Mouse (Mus musculus): ENCODE results near the gene Wnk2.
A peak's percentile ranks its signal among the peaks of the same experiment; 100 is the strongest.

Gene Wnk2

DNA sequence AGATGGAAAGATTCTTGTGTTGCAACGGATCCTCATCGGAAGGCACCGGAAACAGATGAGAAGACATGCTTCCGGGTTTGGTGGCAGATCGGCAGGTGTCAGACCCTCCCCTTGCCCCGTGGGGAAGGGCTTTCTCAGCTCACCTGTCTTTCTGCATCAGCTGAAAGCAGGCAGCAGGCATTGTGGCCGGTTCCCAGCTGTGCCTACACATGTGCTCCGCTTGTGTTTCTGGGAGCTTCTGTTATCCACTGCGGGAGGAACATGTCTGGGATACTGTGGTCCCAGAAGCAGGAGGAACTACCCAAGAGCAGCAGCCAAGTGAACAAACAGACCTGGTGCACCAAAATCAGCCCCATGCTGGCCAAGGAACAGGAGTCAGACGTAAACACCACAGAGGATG lies 27.7 kb upstream of the Wnk2 start:
- DNase-seq (ENCODE audit: low spot score) = no peak

GRCm38 (mm10) chr13:49172971-49173596 lies 25.3 kb upstream of the Wnk2 start:
- DNase-seq (ENCODE audit: low spot score) = peak; percentile 81

GRCm38 (mm10) chr13:49172335-49172734 lies 24.5 kb upstream of the Wnk2 start:
- no peak for DNase-seq (ENCODE audit: low spot score)

GRCm38 (mm10) chr13:49171729-49172128 lies 23.9 kb upstream of the Wnk2 start:
- no peak for DNase-seq (ENCODE audit: low spot score)

DNA sequence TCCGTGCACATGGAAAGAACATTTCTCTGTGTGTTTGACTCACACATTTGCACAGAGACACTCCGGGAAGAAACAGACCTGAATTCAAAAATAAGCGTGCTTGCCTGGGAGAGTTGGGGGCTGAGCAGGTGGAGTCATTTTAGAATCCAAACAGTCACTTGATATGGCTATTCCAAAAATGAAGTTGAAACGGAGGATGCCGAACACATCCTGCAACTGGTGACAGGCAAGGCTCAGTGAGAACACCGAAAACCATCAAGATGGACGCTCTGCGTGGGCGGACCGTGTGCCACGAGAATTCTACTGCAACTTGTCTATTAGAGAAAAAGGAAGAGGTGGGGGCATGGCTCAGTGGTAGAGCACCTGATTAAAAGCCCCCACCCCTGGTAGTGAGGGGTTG lies 22.8 kb upstream of the Wnk2 start:
- no peak for DNase-seq (ENCODE audit: low spot score)

DNA sequence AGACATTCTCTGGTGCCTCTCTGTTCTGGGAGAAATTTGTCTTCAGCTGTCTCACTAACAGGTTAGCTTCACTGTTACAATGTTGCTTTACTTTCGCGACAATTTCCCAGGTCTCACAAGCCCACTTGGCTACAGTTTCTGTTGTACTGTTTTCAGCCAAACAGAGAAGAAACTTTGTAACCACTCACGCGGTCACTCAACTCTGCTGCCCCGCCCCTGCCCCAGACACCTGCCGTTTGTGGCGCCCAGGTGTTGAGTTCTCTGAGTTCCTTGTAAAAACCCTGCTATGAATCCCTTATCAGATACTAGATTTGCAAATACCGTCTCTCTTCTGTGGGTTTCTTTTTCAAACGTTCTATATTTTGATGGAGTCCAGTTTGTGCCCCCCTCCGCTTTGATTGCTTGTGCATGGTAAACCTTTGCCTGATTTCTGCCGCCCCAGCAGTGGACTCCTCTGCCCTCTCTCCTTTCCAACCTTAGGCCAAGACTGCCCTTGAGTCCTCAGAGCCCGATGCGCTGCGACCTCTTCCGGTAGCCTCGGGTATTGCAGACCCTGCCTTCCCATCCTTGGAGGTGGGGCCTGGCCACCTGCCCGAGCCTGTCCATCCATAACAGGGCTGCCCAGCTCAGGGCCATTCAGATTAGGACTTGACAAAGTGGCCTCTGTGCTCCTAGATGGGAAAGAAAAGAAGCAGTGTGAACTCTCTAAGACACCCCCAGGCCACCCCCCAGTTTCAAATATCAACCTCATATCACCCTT lies 21.8 kb upstream of the Wnk2 start:
- peak; percentile 85 for DNase-seq (ENCODE audit: low spot score)

DNA sequence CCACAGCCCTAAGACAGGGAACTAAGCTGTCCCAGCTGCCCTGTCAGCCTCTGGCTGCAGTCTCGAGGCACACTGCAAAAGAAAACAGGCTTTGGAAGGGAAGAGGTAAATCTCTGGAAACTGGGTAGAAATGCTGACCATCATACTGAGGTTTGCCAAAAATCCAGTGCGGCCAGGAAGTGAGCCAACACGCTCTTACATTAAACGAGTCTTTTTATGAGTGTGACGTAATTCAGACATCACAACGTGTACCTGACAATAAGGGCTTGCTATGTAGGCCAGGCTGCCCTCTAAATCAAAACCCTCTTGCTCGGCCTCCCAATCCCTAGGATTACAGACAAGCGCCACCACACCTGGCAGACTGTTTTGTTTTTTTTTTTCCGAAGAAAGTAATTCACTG lies 19.3 kb upstream of the Wnk2 start:
- DNase-seq (ENCODE audit: low spot score) = no peak

DNA sequence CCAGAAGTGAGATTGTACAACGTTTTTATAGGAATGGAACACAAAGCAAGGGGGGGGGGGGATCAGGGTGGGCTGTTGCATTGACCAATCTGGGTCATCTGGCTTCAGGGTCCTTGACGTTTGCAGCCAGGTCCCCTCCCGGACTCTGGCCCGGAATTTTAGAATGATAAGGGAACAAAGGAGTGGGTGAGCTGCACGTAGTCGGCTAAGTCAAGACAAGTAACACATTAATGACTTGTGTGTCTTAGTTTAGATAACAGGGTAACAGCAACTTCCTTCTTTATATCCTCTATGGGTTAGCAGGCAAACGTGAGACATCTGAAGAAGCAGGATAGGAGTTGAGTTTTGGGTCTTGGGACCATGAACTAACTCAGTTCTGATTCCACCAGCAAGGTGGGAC lies 15.8 kb upstream of the Wnk2 start:
- peak; percentile 83 for DNase-seq (ENCODE audit: low spot score)

- peak; percentile 70 for DNase-seq (ENCODE audit: low spot score)
Measured at GRCm38 (mm10) chr13:49162722-49163121, 14.9 kb upstream of the Wnk2 start.

GRCm38 (mm10) chr13:49161236-49161635 lies 13.4 kb upstream of the Wnk2 start:
- DNase-seq (ENCODE audit: low spot score) = no peak

DNA sequence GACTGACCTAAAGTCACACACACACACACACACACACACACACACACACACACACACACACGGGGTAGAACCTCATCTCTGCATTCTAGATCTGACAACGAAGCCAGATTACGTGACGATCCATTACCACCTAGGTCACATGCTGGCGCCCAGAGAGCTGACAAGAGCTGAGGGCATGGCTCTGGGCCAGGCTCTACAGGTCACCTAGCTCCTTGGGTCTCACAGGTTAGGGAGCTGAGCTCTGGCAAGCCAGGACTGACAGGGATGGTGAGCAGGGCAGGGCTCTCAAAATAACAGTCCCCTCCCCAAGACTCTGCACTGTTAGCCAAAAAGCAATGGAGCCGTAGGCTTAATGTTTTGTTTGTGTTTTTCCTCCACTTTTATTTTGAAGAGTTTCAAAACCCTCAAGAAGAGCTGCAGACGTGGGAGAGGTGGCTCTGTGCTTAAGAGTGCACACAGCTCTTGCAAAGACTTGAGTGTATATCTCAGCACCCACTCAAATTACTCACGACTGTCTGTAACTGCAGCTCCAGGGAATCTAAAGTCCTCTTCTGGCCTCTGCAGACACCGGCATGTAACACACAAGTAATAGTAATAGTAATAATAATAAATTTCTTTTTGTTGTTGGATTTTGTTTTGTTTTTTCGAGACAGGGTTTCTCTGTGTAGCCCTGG lies 10.4 kb upstream of the Wnk2 start:
- DNase-seq (ENCODE audit: low spot score) = no peak

- no peak for DNase-seq (ENCODE audit: low spot score)
Measured at GRCm38 (mm10) chr13:49156645-49157044, 8.8 kb upstream of the Wnk2 start.

DNA sequence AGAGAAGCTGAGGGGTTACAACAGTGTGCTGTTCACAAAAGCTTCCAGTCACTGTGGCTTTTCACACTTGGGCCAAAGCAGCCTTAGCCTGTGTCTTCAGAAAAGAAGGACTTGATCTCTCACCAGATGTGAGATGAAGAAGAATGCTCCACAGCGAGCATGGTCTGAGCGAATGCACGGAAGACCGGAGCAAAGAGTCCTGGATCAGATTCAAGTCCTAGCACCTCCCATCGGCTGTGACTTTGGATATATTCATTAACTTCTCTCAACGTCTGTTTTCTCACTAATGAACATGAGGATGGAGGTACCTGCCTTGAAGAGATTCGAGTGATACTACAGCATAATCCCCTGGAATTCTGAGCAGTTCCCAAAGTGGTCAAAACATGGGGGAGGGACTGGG lies 6.8 kb upstream of the Wnk2 start:
- no peak for DNase-seq (ENCODE audit: low spot score)

DNA sequence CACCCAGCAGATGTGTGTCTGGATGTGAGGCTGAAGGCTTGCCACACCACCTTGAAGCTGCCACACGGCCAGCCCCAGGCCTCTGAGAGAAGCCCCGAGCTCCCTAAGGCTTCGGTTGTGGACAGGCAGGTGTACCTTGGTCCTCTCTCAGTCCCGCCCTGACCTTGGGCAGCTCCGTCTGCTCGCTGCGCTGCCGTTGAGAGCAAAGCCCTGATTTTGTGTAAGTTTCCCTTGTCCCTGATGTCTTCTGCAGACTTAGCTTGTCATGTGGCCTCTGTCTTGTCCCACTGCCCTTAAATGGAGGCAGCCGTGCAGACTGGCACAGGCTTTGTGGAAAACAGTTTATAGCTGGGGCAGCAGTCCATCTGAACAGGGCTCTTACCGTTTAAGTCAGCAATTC lies 6.2 kb upstream of the Wnk2 start:
- no peak for DNase-seq (ENCODE audit: low spot score)

GRCm38 (mm10) chr13:49148687-49149086 lies 873 bp upstream of the Wnk2 start:
- no peak for DNase-seq (ENCODE audit: low spot score)

DNA sequence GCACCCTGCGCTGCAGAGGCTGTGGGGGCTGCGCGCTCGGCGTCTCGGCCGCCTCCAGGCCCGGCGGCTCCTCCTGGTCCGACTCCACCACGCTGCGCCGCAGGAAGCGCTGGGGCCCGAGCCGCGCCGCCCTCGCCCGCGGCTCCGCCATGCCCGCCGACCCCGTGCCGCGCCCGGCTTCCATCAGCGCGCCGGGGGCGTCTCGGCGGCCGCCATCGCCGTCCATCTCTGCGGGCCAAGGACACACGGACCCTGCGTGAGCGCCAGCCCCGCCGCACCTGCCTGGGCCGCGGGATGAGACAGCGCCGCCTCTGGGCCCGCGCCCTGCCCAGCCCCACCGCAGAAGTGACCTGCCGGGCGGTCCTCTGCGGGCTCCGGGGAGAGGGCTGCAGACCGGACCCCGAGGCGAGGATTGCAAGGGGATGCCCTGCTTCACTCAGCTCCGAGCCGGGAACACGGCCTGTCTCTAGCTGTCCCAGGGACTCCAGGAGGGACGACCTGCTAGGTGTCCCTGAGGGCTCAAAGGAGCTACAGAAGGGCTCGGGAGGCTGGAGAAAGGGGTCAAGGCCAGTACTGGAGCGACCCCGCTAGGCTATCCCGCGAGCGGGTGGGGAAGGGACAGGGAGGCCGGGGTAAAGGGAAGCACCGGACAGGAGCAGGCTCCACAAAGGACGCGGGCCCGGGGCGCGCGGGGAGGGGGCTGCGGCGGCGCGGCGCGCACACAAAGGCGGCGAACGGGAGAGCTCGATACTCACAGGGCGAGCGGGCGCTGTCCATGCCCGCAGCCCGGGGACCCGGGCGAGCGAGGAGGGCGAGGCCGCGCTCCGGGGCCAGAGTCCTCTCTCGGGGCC lies 582 bp downstream of the Wnk2 start:
- peak; percentile 76 for DNase-seq (ENCODE audit: low spot score)

DNA sequence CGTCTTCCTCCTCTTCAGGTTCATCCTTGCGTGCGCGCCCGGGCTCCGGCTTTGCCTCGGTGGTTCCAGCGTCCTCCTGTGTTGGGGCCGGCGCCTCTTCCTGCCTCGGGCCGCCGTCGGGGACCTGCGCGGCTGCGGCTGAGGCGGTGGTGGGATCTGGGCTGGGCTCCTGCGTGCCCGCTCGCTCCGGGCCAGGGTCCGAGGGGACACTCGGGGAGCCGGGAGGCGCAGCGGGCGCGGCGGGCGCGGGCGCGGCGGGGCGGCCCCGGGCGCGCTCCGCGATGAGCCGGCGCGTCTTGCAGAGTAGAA lies 1.2 kb downstream of the Wnk2 start:
- DNase-seq (ENCODE audit: low spot score) = no peak

- no peak for DNase-seq (ENCODE audit: low spot score)
Measured at GRCm38 (mm10) chr13:49146040-49146697, 1.6 kb downstream of the Wnk2 start.

DNA sequence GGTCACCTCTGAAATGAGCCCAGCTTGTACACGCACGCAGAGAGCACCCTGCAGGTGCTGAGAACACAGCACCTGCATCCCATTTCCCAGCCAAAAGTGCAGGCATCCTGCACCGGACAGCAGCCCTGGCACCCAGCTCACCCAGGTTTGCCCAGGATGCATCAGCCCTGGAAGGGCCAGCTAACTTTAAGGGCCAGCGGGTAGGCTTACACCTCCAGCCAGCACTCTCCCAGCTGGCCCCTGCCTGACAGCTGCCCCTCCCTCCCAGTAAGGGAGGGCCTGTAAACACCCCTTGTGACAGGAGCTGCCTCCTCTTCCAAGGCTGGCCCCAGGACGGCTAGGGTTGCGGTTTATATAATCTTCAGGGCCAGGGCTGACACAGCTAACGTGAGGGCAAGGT lies 2.4 kb downstream of the Wnk2 start:
- no peak for DNase-seq (ENCODE audit: low spot score)

DNA sequence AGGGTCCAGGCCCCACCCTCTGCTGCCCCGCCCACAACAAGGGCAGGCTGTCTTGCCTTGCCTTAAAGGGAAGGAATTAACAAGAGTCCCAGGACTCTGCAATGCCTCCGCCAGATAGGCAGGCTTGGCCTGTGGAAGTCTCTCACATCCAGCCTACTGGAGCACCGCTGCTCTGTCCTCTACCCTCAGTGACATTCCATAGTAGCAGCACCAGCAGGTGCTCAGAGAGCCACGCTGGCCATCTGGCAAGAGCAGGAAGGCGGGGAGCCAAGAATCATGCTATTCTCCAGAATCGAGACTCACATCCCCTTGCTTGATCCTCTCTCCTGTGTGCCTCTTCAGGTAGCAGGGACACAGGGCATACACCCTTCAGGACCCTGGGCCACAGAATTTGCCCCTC lies 3.4 kb downstream of the Wnk2 start:
- no peak for DNase-seq (ENCODE audit: low spot score)

DNA sequence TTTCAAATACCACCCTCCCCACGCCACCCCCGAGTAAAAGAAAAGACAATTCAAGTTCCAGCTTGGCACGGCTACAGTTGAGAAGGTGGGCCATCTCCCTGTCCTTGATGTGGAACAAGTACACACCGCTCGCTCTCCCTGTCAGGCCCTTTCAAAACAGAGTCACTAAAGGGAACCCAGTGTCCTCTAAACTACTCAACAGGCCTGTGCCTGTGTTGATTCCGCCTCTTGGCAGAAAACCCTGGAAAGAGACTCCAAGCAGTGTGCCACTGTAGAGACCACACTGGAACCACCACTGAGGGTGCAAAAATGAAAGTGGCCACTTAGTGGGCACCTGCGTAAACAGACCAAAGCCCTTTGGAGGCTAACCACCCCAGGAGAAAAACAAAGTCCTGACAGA lies 4.5 kb downstream of the Wnk2 start:
- DNase-seq (ENCODE audit: low spot score) = no peak

DNA sequence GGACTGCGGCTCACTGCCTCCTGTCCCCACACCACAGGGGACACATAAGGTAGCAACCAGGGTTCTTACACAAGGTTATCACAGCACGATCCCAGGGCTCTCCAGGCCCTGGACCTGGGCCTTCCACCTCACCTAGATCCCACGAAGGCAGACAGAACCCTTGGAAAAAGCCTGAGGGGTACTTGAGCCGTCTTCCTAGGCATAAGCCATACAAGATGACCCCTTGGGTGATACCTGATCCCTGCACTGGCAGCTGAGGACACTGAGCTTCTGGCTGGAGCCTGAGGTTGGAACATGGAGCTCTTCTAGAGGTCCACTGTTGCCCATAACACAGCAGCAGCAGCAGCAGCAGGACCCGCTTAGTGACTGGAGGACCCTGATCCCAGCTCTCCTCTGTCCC lies 5.4 kb downstream of the Wnk2 start:
- no peak for DNase-seq (ENCODE audit: low spot score)

Measured in yolk sac, embryonic 10.5 days (tissue).